Mouse (Mus musculus) ES-E14 (cell line): ENCODE measurements around the gene Tctn1.

Experiments
- HCFC1 ChIP-seq: IDR thresholded peaks from 2 replicates; pipeline ENCODE4 v1.6.1; 2012; ENCODE audit warnings: low read length, inconsistent platforms, borderline replicate concordance; ENCODE audit not compliant: insufficient read depth
- MAFK ChIP-seq: IDR thresholded peaks from 2 replicates; pipeline ENCODE4 v1.6.1; 2014; ENCODE audit warnings: mild to moderate bottlenecking, low read depth, low read length, inconsistent platforms; ENCODE audit not compliant: insufficient read depth
- ZC3H11A ChIP-seq: IDR thresholded peaks from 2 replicates; pipeline ENCODE4 v1.6.1; 2012; ENCODE audit warnings: low read depth, mild to moderate bottlenecking, inconsistent platforms, low read length, borderline replicate concordance
- ZNF384 ChIP-seq: IDR thresholded peaks from 2 replicates; pipeline ENCODE4 v1.6.1; 2012; ENCODE audit warnings: low read depth, low read length, inconsistent platforms

DNA sequence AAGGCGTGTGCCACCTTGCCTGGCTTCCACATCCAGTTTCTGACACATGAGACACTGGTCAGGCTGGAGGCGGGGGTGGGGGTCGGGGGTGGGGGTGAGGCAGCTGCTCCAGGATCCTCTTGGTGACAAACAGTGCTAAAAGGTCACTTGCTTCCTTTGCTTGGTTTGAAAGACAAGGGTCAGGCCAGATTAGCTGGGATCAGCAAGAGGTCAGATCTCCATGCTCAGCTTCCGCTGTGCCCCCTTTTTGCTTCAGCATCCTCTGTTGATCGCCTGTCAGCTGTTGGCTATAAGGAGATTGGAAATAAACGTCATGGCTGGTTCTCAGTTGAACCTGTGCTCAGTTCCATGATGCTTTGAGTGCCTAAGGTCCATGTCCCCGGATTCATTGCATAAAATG, 73.8 kb downstream of the Tctn1 start:
- TF ChIP-seq MAFK (no peak), ZC3H11A (no peak), ZNF384 (no peak), HCFC1 (no peak)
